Comparison of ENCODE assay signal across 8 mouse cellular contexts in the genomic region with DNA sequence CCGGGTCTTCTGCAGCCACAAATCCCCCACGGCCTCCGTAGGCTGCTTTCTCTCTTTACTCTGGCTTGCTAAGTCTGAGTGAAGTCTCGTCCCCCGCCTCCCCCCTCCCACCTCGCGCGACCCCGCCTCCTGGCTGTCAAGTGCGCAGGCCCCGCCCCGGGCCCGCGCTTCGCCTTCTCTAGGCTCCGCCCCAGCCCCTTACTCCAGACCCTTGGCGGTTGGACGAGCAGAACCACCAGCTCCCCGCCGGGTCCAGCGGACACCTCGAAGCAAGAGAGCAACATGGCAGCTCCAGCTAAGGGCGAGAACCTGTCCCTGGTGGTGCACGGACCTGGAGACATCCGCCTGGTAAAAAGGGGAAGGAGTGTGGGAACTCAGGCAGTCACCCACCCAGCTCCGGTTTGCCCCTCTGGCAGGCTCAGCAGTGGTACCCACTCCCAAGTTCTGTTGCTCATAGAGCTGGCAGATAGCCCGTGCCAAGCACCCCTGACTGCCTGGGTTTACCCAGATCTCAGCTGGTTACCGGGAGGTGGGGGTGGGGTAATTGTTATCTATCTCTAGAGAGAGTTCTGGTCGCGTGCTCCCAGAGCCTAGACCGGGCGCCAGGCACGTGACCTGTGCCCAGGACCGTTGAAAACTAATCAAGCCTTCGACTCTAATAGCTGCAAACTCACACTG. TPM values are rescaled to one million over a fixed set of nuclear protein-coding genes. Genes with fewer than 3 reads are reported as not detected.
DNase-seq lines count a peak whose midpoint lies in the region; ATAC-seq lines count a peak whose summit lies in the region.

A gene (plus strand): TSS at position 139 of the 678 bp plus-strand sequence.

- peak within 1 kb of the TSS; percentile 58 for H3K4me3 ChIP-seq in hindbrain, embryonic 13.5 days

- peak; percentile 88 for DNase-seq in R1 (ENCODE audit: low read depth, low spot score)
- peak; percentile 83 to 85 for DNase-seq in cerebellum, postnatal 14 days
- peak; percentile 43 to 51 for DNase-seq in frontal cortex, postnatal 25 days (ENCODE audit: low spot score in 2 of 2)
- peak; percentile 74 to 76 for DNase-seq in layer of hippocampus, postnatal 14 days (ENCODE audit: low spot score in 2 of 2)
- DNase-seq in lung, postnatal 14 days, result peak; percentile 73
- peak; percentile 76 for DNase-seq in ovary, postnatal 36 days (ENCODE audit: low spot score)
- DNase-seq in thymus, postnatal 14 days, result peak; percentile 91

- H3K9me3 ChIP-seq in hindbrain, embryonic 13.5 days, result no peaks in the 10 kb centered on the region

- no peaks in the 10 kb centered on the region for H3K27me3 ChIP-seq in hindbrain, embryonic 13.5 days

- peak within 1 kb of the TSS; percentile 67 for H3K4me2 ChIP-seq in hindbrain, embryonic 13.5 days

- no peaks in the 10 kb centered on the region for H3K36me3 ChIP-seq in hindbrain, embryonic 13.5 days

- peaks cover 10% of the 10 kb centered on the region for H3K4me1 ChIP-seq in hindbrain, embryonic 13.5 days (replicated peaks)

- peak within 1 kb of the TSS; percentile 70 for H3K9ac ChIP-seq in hindbrain, embryonic 13.5 days

- under 1% methylated on average over 35 of the region's 35 CpGs for whole genome bisulfite sequencing in hindbrain, embryonic 13.5 days

- H3K27ac ChIP-seq in hindbrain, embryonic 13.5 days, result peak within 1 kb of the TSS; percentile 78

- peak; percentile 95 for ATAC-seq in hindbrain, embryonic 13.5 days (ENCODE audit: low FRiP score)

RNA-seq across cellular contexts. Expression of the gene that starts here (rescaled TPM):
- polyA plus RNA-seq in hindbrain, embryonic 13.5 days (2015; fragmentation: Nextera tagmentation; extraction: Ambion mirVana), result 18.7 and 19.4 TPM in 2 replicates
- total RNA-seq in layer of hippocampus, postnatal 14 days (2021), result 10 to 100 TPM; 12.2 to 13.4 TPM

Comparison
In these comparisons a context has a peak if more than half of its experiments do, and no peak if none do; other contexts are left out.
1. Peak in every context shown above with its lines: DNase-seq, ATAC-seq, H3K4me3 ChIP-seq and H3K27ac ChIP-seq.